Mouse (Mus musculus) left cerebral cortex, adult 9 months (tissue): ENCODE data around the gene Fignl2.

ENCODE experiments used
- DNase-seq, 2 experiments: peaks; one replicate each; pipeline ENCODE4 v3.0.0; 2022; ENCODE audit warnings: low spot score in 2 of 2

The Fignl2 gene

GRCm38 (mm10) chr15:101092829-101093648, 14.7 kb upstream of the Fignl2 start:
- DNase-seq, result peak; percentile 33 to 53

GRCm38 (mm10) chr15:101092121-101092828, 13.9 kb upstream of the Fignl2 start:
- no peak for DNase-seq

GRCm38 (mm10) chr15:101091551-101091950, 13.2 kb upstream of the Fignl2 start:
- no peak for DNase-seq

- DNase-seq, result no peak
These were observed 9.9 kb upstream of the Fignl2 start for GRCm38 (mm10) chr15:101088291-101088690.

- no peak for DNase-seq
These were observed 8.6 kb upstream of the Fignl2 start for GRCm38 (mm10) chr15:101086956-101087355.

GRCm38 (mm10) chr15:101086451-101086850, 8.1 kb upstream of the Fignl2 start:
- no peak for DNase-seq

- no peak for DNase-seq
These were observed 6.1 kb upstream of the Fignl2 start for GRCm38 (mm10) chr15:101084499-101084898.

GRCm38 (mm10) chr15:101082236-101082635, 3.9 kb upstream of the Fignl2 start:
- DNase-seq, result no peak

GRCm38 (mm10) chr15:101081035-101081548, 2.7 kb upstream of the Fignl2 start:
- no peak for DNase-seq

- no peak for DNase-seq
These were observed 1.7 kb upstream of the Fignl2 start for GRCm38 (mm10) chr15:101080031-101080520.

- peak; percentile 35 to 56 for DNase-seq
These were observed 377 bp upstream of the Fignl2 start for GRCm38 (mm10) chr15:101078731-101079156.

GRCm38 (mm10) chr15:101077001-101077812, 1.2 kb downstream of the Fignl2 start:
- no peak for DNase-seq

- no peak for DNase-seq
These were observed 2.0 kb downstream of the Fignl2 start for GRCm38 (mm10) chr15:101076071-101077000.

GRCm38 (mm10) chr15:101075656-101076055, 2.7 kb downstream of the Fignl2 start:
- no peak for DNase-seq

GRCm38 (mm10) chr15:101075150-101075549, 3.2 kb downstream of the Fignl2 start:
- no peak for DNase-seq

GRCm38 (mm10) chr15:101074067-101074466, 4.3 kb downstream of the Fignl2 start:
- no peak for DNase-seq

- DNase-seq, result no peak
These were observed 5.6 kb downstream of the Fignl2 start for GRCm38 (mm10) chr15:101072736-101073135.

GRCm38 (mm10) chr15:101070762-101071161, 7.6 kb downstream of the Fignl2 start:
- DNase-seq, result no peak

- DNase-seq, result no peak
These were observed 8.7 kb downstream of the Fignl2 start for GRCm38 (mm10) chr15:101069641-101070190.

- no peak for DNase-seq
These were observed 9.7 kb downstream of the Fignl2 start for GRCm38 (mm10) chr15:101068671-101069070.
